Mouse (Mus musculus) intestine, embryonic 15.5 days (tissue): ENCODE data around the gene Adam1a. TPM values are rescaled to one million over a fixed set of nuclear protein-coding genes. Genes with fewer than 3 reads are reported as not detected.

Experiments used
- ATAC-seq: fragments of 200-750 bp; cut with Nextera tagmentation; 2 replicates; pipeline ENCODE4 v1.8.0; 2017; ENCODE audit warnings: moderate TSS enrichment, moderate library complexity
- H3K27ac ChIP-seq: fragments of 300-500 bp; sonication (generic); 2 replicates; pipeline ENCODE4 v1.5.1; 2015; ENCODE audit warnings: mild to moderate bottlenecking, inconsistent platforms
- H3K27me3 ChIP-seq: fragments of 300-500 bp; sonication (generic); replicated peaks from 2 replicates; pipeline ENCODE4 v1.6.1; 2015; ENCODE audit warnings: inconsistent platforms
- H3K36me3 ChIP-seq: fragments of 300-500 bp; sonication (generic); 2 replicates; pipeline ENCODE4 v1.6.1; 2015; ENCODE audit warnings: inconsistent platforms
- H3K4me1 ChIP-seq: fragments of 300-500 bp; sonication (generic); replicated peaks from 2 replicates; pipeline ENCODE4 v1.6.1; 2015; ENCODE audit warnings: inconsistent platforms
- H3K4me2 ChIP-seq: fragments of 300-500 bp; sonication (generic); replicated peaks from 2 replicates; pipeline ENCODE4 v1.6.1; 2015; ENCODE audit warnings: mild to moderate bottlenecking, inconsistent platforms
- H3K4me3 ChIP-seq: fragments of 300-500 bp; sonication (generic); replicated peaks from 2 replicates; pipeline ENCODE4 v1.5.1; 2015; ENCODE audit warnings: inconsistent platforms
- H3K9ac ChIP-seq: fragments of 300-500 bp; sonication (generic); 2 replicates; pipeline ENCODE4 v1.6.1; 2015; ENCODE audit warnings: inconsistent platforms
- H3K9me3 ChIP-seq: fragments of 300-500 bp; sonication (generic); 2 replicates; pipeline ENCODE4 v1.6.1; 2016; ENCODE audit warnings: inconsistent platforms
- WGBS: fragments of 180-500 bp; shearing (Covaris S2); methylation state at CpG from one replicate; pipeline ENCODE4 v1.1.7; 2015; 5-methylcytosine and 5-hydroxymethylcytosine counted together
- polyA plus RNA-seq: library from polyadenylated mRNA; unstranded; fragments of >200 nt; fragmentation: Nextera tagmentation; extraction: Ambion mirVana; gene quantifications from 2 replicates; pipeline ENCODE4 v1.2.1, GENCODE M21; 2015

Gene Adam1a
- polyA plus RNA-seq, 1 experiment from 2014 or later = 0.77 TPM

DNA sequence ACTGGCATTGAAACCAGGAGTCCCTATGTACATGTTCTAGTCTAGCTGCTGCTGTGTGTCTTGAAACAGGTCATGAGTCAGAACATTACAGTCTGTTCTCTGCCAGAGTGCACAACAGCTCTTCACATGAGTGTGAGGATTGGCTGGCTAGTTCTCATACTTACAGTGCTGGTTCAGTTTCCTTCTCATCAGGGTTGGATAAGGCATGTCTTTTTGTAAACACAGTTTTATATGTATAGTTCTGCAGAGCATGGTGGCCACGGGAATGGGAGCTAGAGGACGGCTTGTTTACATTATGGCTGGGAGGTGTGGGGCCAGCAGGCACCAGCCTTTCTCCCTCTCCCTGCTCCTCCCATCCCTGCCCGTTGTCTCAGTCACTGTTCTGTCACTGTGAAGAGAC, 75.7 kb downstream of the Adam1a start:
- Histone ChIP-seq H3K9me3 (no peaks in the 10 kb centered on the region), H3K27ac (peak overlapping the region; percentile 32; the same call in 1 of the 2 replicates), H3K27me3 (no peaks in the 10 kb centered on the region), H3K9ac (no peak overlapping the region), H3K4me1 (peaks cover 6% of the 10 kb centered on the region; the same call in 1 of the 2 replicates), H3K36me3 (no peaks in the 10 kb centered on the region), H3K4me3 (no peak overlapping the region), H3K4me2 (no peak overlapping the region)
- WGBS = 15% methylated on average over 3 of the region's 3 CpGs
- ATAC-seq = peak; percentile 49; the same call in 1 of the 2 replicates

Other genes starting within 250 kb of the Adam1a start
- gene Trafd1, start 159.8 kb downstream of the Adam1a start, polyA plus RNA-seq = 55.1 and 58.1 TPM in 2 replicates
- 46.3 and 48.0 TPM in 2 replicates for gene Naa25, start 147.5 kb downstream of the Adam1a start, polyA plus RNA-seq
- gene Tmem116, start 93.6 kb downstream of the Adam1a start, polyA plus RNA-seq = 2.5 and 3.8 TPM in 2 replicates
- 173 and 204 TPM in 2 replicates for gene Erp29, start 93.0 kb downstream of the Adam1a start, polyA plus RNA-seq
- 0.08 TPM in 1 of 2 replicates, not detected in the other for gene Adam1b, start 42.0 kb downstream of the Adam1a start, polyA plus RNA-seq
- not detected in 2 replicates for gene Gm42878, start within 50 bp of the Adam1a start, polyA plus RNA-seq
- gene Mapkapk5, start 423 bp upstream of the Adam1a start, polyA plus RNA-seq = 45.5 and 50.7 TPM in 2 replicates
- gene Aldh2, start 48.3 kb upstream of the Adam1a start, polyA plus RNA-seq = 189 and 193 TPM in 2 replicates
- 2.9 and 3.1 TPM in 2 replicates for gene Acad12, start 73.5 kb upstream of the Adam1a start, polyA plus RNA-seq
- 4.6 and 6.9 TPM in 2 replicates for gene Acad10, start 115.0 kb upstream of the Adam1a start, polyA plus RNA-seq
- 31.7 and 34.0 TPM in 2 replicates for gene Brap, start 115.1 kb upstream of the Adam1a start, polyA plus RNA-seq
- 56.7 and 59.0 TPM in 2 replicates for gene Atxn2, start 165.9 kb upstream of the Adam1a start, polyA plus RNA-seq